Comparison of ENCODE assay signal across 8 mouse cellular contexts in the genomic region with DNA sequence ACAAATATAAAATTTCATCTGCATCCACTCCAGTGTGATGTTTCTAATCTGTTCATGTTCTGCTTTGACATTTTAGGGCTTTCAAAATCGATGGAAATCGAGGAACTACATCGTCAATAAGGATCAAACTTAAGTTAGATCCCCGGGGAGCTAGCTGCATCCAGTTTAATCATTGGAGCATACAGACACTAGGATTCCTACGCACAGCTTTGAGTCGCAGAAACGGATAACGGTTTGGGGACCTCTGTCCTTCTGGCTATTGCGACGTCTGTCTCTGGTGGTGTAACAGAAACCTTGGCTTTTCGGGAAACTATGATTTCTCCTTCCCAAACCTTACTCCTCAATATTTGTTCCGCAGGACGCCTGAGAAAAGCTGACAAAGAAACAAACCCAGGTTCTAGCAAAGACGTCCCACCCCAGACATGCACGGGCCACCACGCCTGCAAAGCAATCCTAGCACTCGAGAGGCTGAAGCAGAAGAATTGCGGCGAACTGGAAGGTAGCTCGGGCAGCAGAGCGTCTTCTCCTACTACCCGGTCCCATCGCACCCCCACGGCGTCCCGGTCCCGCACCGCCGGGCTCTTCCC. TPM values are rescaled to one million over a fixed set of nuclear protein-coding genes. Genes with fewer than 3 reads are reported as not detected.
DNase-seq lines count a peak whose midpoint lies in the region; ATAC-seq and TF ChIP-seq lines count a peak whose summit lies in the region.

No protein-coding gene starts in this region.

- 1% methylated on average over 29 of the region's 29 CpGs for WGBS in embryonic facial prominence, embryonic 13.5 days
- WGBS in intestine, embryonic 14.5 days: 1% methylated on average over 29 of the region's 29 CpGs
- WGBS in neural tube, embryonic 13.5 days: 2% methylated on average over 29 of the region's 29 CpGs

- no peaks in the 10 kb centered on the region for H3K27me3 ChIP-seq in embryonic facial prominence, embryonic 13.5 days
- H3K27me3 ChIP-seq in intestine, embryonic 14.5 days (replicated peaks; ENCODE audit: control insufficient read depth, insufficient read depth, low read length): no peaks in the 10 kb centered on the region
- no peaks in the 10 kb centered on the region for H3K27me3 ChIP-seq in neural tube, embryonic 13.5 days

- intact Hi-C loops in gastrocnemius, adult 2 months (cut with DNase I): loop anchor here (5.0 to 10.0 kb wide), 3 partner anchors 109 to 523 kb away; a partner anchor contains a TSS

- no peak for ATAC-seq in embryonic facial prominence, embryonic 13.5 days (ENCODE audit: insufficient number of reproducible peaks, insufficient read depth, low FRiP score, low TSS enrichment, low read depth)
- no peak for ATAC-seq in intestine, embryonic 14.5 days (replicated peaks; ENCODE audit: low FRiP score, low TSS enrichment, low read depth)
- peak; percentile 7; the same call in 1 of the 2 replicates for ATAC-seq in neural tube, embryonic 13.5 days (ENCODE audit: low read depth)
- ATAC-seq in megakaryocyte-erythroid progenitor cell, adult 5-6 weeks (replicated peaks; ENCODE audit: low FRiP score, low TSS enrichment, poor library complexity, severe bottlenecking): no peak

- DNase-seq in gastrocnemius, adult 2 months: no peak
- no peak for DNase-seq in gastrocnemius, postnatal 10 days
- DNase-seq in 416B (ENCODE audit: low read depth): peak; percentile 36
- DNase-seq in intestine, embryonic 14.5 days (ENCODE audit: low spot score): peak; percentile 77
- no peak for DNase-seq in cerebellum, postnatal 14 days

- H3K27ac ChIP-seq in gastrocnemius, adult 2 months: peak overlapping the region; percentile 87
- peak overlapping the region; percentile 94 for H3K27ac ChIP-seq in embryonic facial prominence, embryonic 13.5 days
- peak overlapping the region; percentile 91 for H3K27ac ChIP-seq in intestine, embryonic 14.5 days (ENCODE audit: low read depth)
- H3K27ac ChIP-seq in neural tube, embryonic 13.5 days (replicated peaks): peak overlapping the region; percentile 95

- H3K4me3 ChIP-seq in gastrocnemius, adult 2 months: peak overlapping the region; percentile 94
- peak overlapping the region; percentile 83 for H3K4me3 ChIP-seq in embryonic facial prominence, embryonic 13.5 days
- H3K4me3 ChIP-seq in intestine, embryonic 14.5 days (ENCODE audit: low read depth, low read length): peak overlapping the region; percentile 94
- peak overlapping the region; percentile 93 for H3K4me3 ChIP-seq in neural tube, embryonic 13.5 days

- H3K36me3 ChIP-seq in embryonic facial prominence, embryonic 13.5 days: peaks cover 10% of the 10 kb centered on the region
- peaks cover 16% of the 10 kb centered on the region for H3K36me3 ChIP-seq in intestine, embryonic 14.5 days (ENCODE audit: control insufficient read depth, insufficient read depth, low read length)
- H3K36me3 ChIP-seq in neural tube, embryonic 13.5 days: peaks cover 12% of the 10 kb centered on the region

- peak overlapping the region; percentile 95 for H3K9ac ChIP-seq in embryonic facial prominence, embryonic 13.5 days
- peak overlapping the region; percentile 89 for H3K9ac ChIP-seq in intestine, embryonic 14.5 days (ENCODE audit: low read length)
- peak overlapping the region; percentile 95 for H3K9ac ChIP-seq in neural tube, embryonic 13.5 days

- peaks cover 15% of the 10 kb centered on the region for H3K4me1 ChIP-seq in embryonic facial prominence, embryonic 13.5 days
- peaks cover 10% of the 10 kb centered on the region; the same call in 1 of the 2 replicates for H3K4me1 ChIP-seq in intestine, embryonic 14.5 days (replicated peaks; ENCODE audit: control insufficient read depth, insufficient read depth, low read length)
- peaks cover 29% of the 10 kb centered on the region for H3K4me1 ChIP-seq in neural tube, embryonic 13.5 days (replicated peaks)

- no peaks in the 10 kb centered on the region for H3K9me3 ChIP-seq in embryonic facial prominence, embryonic 13.5 days
- no peaks in the 10 kb centered on the region for H3K9me3 ChIP-seq in intestine, embryonic 14.5 days (ENCODE audit: control insufficient read depth, low read length)
- H3K9me3 ChIP-seq in neural tube, embryonic 13.5 days: no peaks in the 10 kb centered on the region

- peak overlapping the region; percentile 67 for H3K4me2 ChIP-seq in embryonic facial prominence, embryonic 13.5 days
- H3K4me2 ChIP-seq in intestine, embryonic 14.5 days (ENCODE audit: low read length): peak overlapping the region; percentile 74
- H3K4me2 ChIP-seq in neural tube, embryonic 13.5 days: peak overlapping the region; percentile 74

- no peak for TF ChIP-seq CTCF in gastrocnemius, adult 2 months (IDR thresholded peaks at IDR 0.05)

RNA-seq across cellular contexts. Expression of a gene that starts 16.4 kb away (rescaled TPM):
- 10 to 100 TPM; 48.8 to 58.5 TPM for total RNA-seq in gastrocnemius, adult 2 months (2021)
- 10 to 100 TPM; 42.5 to 47.1 TPM for total RNA-seq in gastrocnemius, postnatal 10 days (2021)
- 133 and 138 TPM in 2 replicates for polyA plus RNA-seq in embryonic facial prominence, embryonic 13.5 days (2015; fragmentation: Nextera tagmentation; extraction: Ambion mirVana)
- polyA plus RNA-seq in intestine, embryonic 14.5 days (2014; fragmentation: Nextera tagmentation; extraction: Ambion mirVana): 92.4 and 101 TPM in 2 replicates
- 214 and 218 TPM in 2 replicates for polyA plus RNA-seq in neural tube, embryonic 13.5 days (2015; fragmentation: Nextera tagmentation; extraction: Ambion mirVana)
- 97.8 and 106 TPM in 2 replicates for total RNA-seq in megakaryocyte-erythroid progenitor cell, adult 5-6 weeks (2014; fragmentation: Nextera tagmentation)
- total RNA-seq in megakaryocyte-erythroid progenitor cell, adult 5-6 weeks (2017): 83.0 and 91.3 TPM in 2 replicates

RNA-seq across cellular contexts. Expression of a gene that starts 52.1 kb away (rescaled TPM):
- not detected for total RNA-seq in gastrocnemius, adult 2 months (2021)
- total RNA-seq in gastrocnemius, postnatal 10 days (2021): under 1 TPM in 1 of 2 experiments, not detected in 1; 0.05 TPM
- polyA plus RNA-seq in embryonic facial prominence, embryonic 13.5 days (2015; fragmentation: Nextera tagmentation; extraction: Ambion mirVana): 2.8 and 3.5 TPM in 2 replicates
- 0.58 and 0.75 TPM in 2 replicates for polyA plus RNA-seq in intestine, embryonic 14.5 days (2014; fragmentation: Nextera tagmentation; extraction: Ambion mirVana)
- polyA plus RNA-seq in neural tube, embryonic 13.5 days (2015; fragmentation: Nextera tagmentation; extraction: Ambion mirVana): 12.9 and 15.9 TPM in 2 replicates
- 1.1 and 1.2 TPM in 2 replicates for total RNA-seq in megakaryocyte-erythroid progenitor cell, adult 5-6 weeks (2014; fragmentation: Nextera tagmentation)
- total RNA-seq in megakaryocyte-erythroid progenitor cell, adult 5-6 weeks (2017): 0.19 and 0.95 TPM in 2 replicates

Comparison
In these comparisons a context has a peak if more than half of its experiments do, and no peak if none do; other contexts are left out.
1. DNase-seq: peak in 416B (single experiment) and intestine, embryonic 14.5 days (single experiment); none in gastrocnemius, adult 2 months (single experiment), gastrocnemius, postnatal 10 days (single experiment) and cerebellum, postnatal 14 days (0 of 2).
2. Peak in every context shown above with its lines, with median percentiles within 50 percentile points of each other: H3K27ac ChIP-seq, H3K4me3 ChIP-seq, H3K4me2 ChIP-seq and H3K9ac ChIP-seq.